Mouse (Mus musculus): ENCODE results near the gene Slc46a2. TPM values are rescaled to one million over a fixed set of nuclear protein-coding genes. Genes with fewer than 3 reads are reported as not detected.

The Slc46a2 gene
- polyA plus RNA-seq, 1 experiment, result not detected

- no peak for TF ChIP-seq GATA1 (IDR thresholded peaks at IDR 0.05; ENCODE audit: low read length)
These were observed 16.9 kb downstream of the Slc46a2 start for GRCm38 (mm10) chr4:59897814-59898520.

- TF ChIP-seq GATA1 (IDR thresholded peaks at IDR 0.05; ENCODE audit: low read length), result no peak
These were observed 18.9 kb downstream of the Slc46a2 start for GRCm38 (mm10) chr4:59896000-59896399.

GRCm38 (mm10) chr4:59894977-59895575 lies 19.8 kb downstream of the Slc46a2 start:
- no peak for TF ChIP-seq GATA1 (IDR thresholded peaks at IDR 0.05; ENCODE audit: low read length)

GRCm38 (mm10) chr4:59894415-59894814 lies 20.4 kb downstream of the Slc46a2 start:
- TF ChIP-seq GATA1 (IDR thresholded peaks at IDR 0.05; ENCODE audit: low read length), result no peak

- no peak for TF ChIP-seq GATA1 (IDR thresholded peaks at IDR 0.05; ENCODE audit: low read length)
These were observed 22.1 kb downstream of the Slc46a2 start for GRCm38 (mm10) chr4:59892731-59893130.

GRCm38 (mm10) chr4:59891723-59892416 lies 23.0 kb downstream of the Slc46a2 start:
- no peak for TF ChIP-seq GATA1 (IDR thresholded peaks at IDR 0.05; ENCODE audit: low read length)

GRCm38 (mm10) chr4:59890086-59890600 lies 24.7 kb downstream of the Slc46a2 start:
- no peak for TF ChIP-seq GATA1 (IDR thresholded peaks at IDR 0.05; ENCODE audit: low read length)

GRCm38 (mm10) chr4:59888014-59888413 lies 26.8 kb downstream of the Slc46a2 start:
- no peak for TF ChIP-seq GATA1 (IDR thresholded peaks at IDR 0.05; ENCODE audit: low read length)

GRCm38 (mm10) chr4:59887011-59887410 lies 27.8 kb downstream of the Slc46a2 start:
- TF ChIP-seq GATA1 (IDR thresholded peaks at IDR 0.05; ENCODE audit: low read length), result no peak

- no peak for TF ChIP-seq GATA1 (IDR thresholded peaks at IDR 0.05; ENCODE audit: low read length)
These were observed 28.6 kb downstream of the Slc46a2 start for GRCm38 (mm10) chr4:59886281-59886680.

- no peak for TF ChIP-seq GATA1 (IDR thresholded peaks at IDR 0.05; ENCODE audit: low read length)
These were observed 30.6 kb downstream of the Slc46a2 start for GRCm38 (mm10) chr4:59884136-59884696.

- no peak for TF ChIP-seq GATA1 (IDR thresholded peaks at IDR 0.05; ENCODE audit: low read length)
These were observed 33.6 kb downstream of the Slc46a2 start for GRCm38 (mm10) chr4:59881210-59881609.

- no peak for TF ChIP-seq GATA1 (IDR thresholded peaks at IDR 0.05; ENCODE audit: low read length)
These were observed 34.1 kb downstream of the Slc46a2 start for GRCm38 (mm10) chr4:59880725-59881124.

- TF ChIP-seq GATA1 (IDR thresholded peaks at IDR 0.05; ENCODE audit: low read length), result no peak
These were observed 35.4 kb downstream of the Slc46a2 start for GRCm38 (mm10) chr4:59879444-59879843.

- TF ChIP-seq GATA1 (IDR thresholded peaks at IDR 0.05; ENCODE audit: low read length), result no peak
These were observed 36.3 kb downstream of the Slc46a2 start for GRCm38 (mm10) chr4:59878595-59878994.

GRCm38 (mm10) chr4:59877025-59877424 lies 37.8 kb downstream of the Slc46a2 start:
- TF ChIP-seq GATA1 (IDR thresholded peaks at IDR 0.05; ENCODE audit: low read length), result no peak

All from G1E-ER4 (cell line).